In genomic region chr1:134273493-134274395, GRCm38 (mm10) we compare ENCODE assay signal across 9 mouse cellular contexts. TPM values are rescaled to one million over a fixed set of nuclear protein-coding genes. Genes with fewer than 3 reads are reported as not detected.
A peak's percentile ranks its signal among the peaks of the same experiment; 100 is the strongest.
DNase-seq lines count a peak whose midpoint lies in the region; TF ChIP-seq lines count a peak whose summit lies in the region.
"Had no signal": no experiment of that assay in that cellular context is flagged by ENCODE, and none has a peak within 500 bp of the region (broad histone marks: within the 10 kb centered on the region; RNA-seq: fewer than 3 reads in every experiment).

No protein-coding gene starts in this region.

- intact Hi-C loops in left cerebral cortex, adult 2 months (cut with DNase I) = no loop called here
- intact Hi-C loops in left cerebral cortex, postnatal 14 days (cut with DNase I) = no loop called here

- no peak for TF ChIP-seq CTCF in left cerebral cortex, adult 2 months (IDR thresholded peaks at IDR 0.05)

- no peak overlapping the region for H3K4me3 ChIP-seq in left cerebral cortex, adult 2 months

- H3K27ac ChIP-seq in left cerebral cortex, adult 2 months = peak overlapping the region; percentile 70

- DNase-seq in left cerebral cortex, adult 2 months (ENCODE audit: extremely low spot score in 1 of 2, low spot score in 2 of 2) = peak in 1 of 2 experiments; percentile 26
- DNase-seq in left cerebral cortex, adult 11 months (ENCODE audit: low spot score) = no peak
- peak; percentile 74 to 81 for DNase-seq in cerebellum, postnatal 14 days
- peak; percentile 51 to 59 for DNase-seq in left cerebral cortex, postnatal 14 days (ENCODE audit: low spot score in 2 of 2)
- DNase-seq in right cerebral cortex, postnatal 25 days = peak; percentile 38
- no peak for DNase-seq in gastrocnemius, postnatal 10 days
- no peak for DNase-seq in embryo, embryonic 10.5 days (ENCODE audit: low spot score)

RNA-seq across cellular contexts. Expression of gene Myog, which starts 16.0 kb away (rescaled TPM):
- not detected for total RNA-seq in left cerebral cortex, adult 2 months (2021)
- total RNA-seq in left cerebral cortex, postnatal 14 days (2021) = not detected
- 100 to 1,000 TPM; 135 to 142 TPM for total RNA-seq in gastrocnemius, postnatal 10 days (2021)
- total RNA-seq: hematopoietic stem cell, adult 5-6 weeks; layer of hippocampus, adult 8-10 months had no signal

RNA-seq across cellular contexts. Expression of gene Adora1, which starts 38.5 kb away (rescaled TPM):
- total RNA-seq in left cerebral cortex, adult 2 months (2021) = 100 to 1,000 TPM; 180 to 188 TPM
- total RNA-seq in left cerebral cortex, postnatal 14 days (2021) = 100 to 1,000 TPM; 169 to 185 TPM
- total RNA-seq in gastrocnemius, postnatal 10 days (2021) = under 1 TPM; 0.90 to 0.96 TPM

RNA-seq across cellular contexts. Expression of gene Ppfia4, which starts 59.0 kb away (rescaled TPM):
- total RNA-seq in left cerebral cortex, adult 2 months (2021) = 10 to 100 TPM; 50.7 to 50.8 TPM
- total RNA-seq in left cerebral cortex, postnatal 14 days (2021) = 10 to 100 TPM; 55.0 to 61.6 TPM
- total RNA-seq in gastrocnemius, postnatal 10 days (2021) = 10 to 100 TPM; 11.2 to 13.7 TPM

Comparison
In these comparisons a context has a peak if more than half of its experiments do, and no peak if none do; other contexts are left out.
1. DNase-seq: peak in cerebellum, postnatal 14 days (2 of 2), left cerebral cortex, postnatal 14 days (2 of 2) and right cerebral cortex, postnatal 25 days (single experiment); none in left cerebral cortex, adult 11 months (single experiment), gastrocnemius, postnatal 10 days (single experiment) and embryo, embryonic 10.5 days (single experiment).
2. RNA of gene Myog, which starts 16.0 kb away (total RNA-seq): 135 to 142 TPM in gastrocnemius, postnatal 10 days; not detected in left cerebral cortex, adult 2 months and not detected in left cerebral cortex, postnatal 14 days; every median in the first group is over 100 times any median in the second.
3. RNA of gene Adora1, which starts 38.5 kb away (total RNA-seq): 180 to 188 TPM in left cerebral cortex, adult 2 months and 169 to 185 TPM in left cerebral cortex, postnatal 14 days; 0.90 to 0.96 TPM in gastrocnemius, postnatal 10 days; every median in the first group is over 10 times any median in the second.